Mouse (Mus musculus) cerebellum, adult 2 months (tissue): Measurements from ENCODE around the gene Rtp2. TPM values are rescaled to one million over a fixed set of nuclear protein-coding genes. Genes with fewer than 3 reads are reported as not detected.

ENCODE experiments used
- DNase-seq, 2 experiments: peaks; one replicate each; pipeline ENCODE4 v3.0.0; 2021
- H3K27ac ChIP-seq: fragments of 200-500 bp; 2 replicates; pipeline ENCODE4 v1.5.1; 2012; ENCODE audit warnings: low read length, control low read depth, inconsistent platforms; ENCODE audit not compliant: insufficient read depth
- H3K27me3 ChIP-seq: fragments of 200-500 bp; 2 replicates; pipeline ENCODE4 v1.6.1; 2012; ENCODE audit warnings: inconsistent platforms, mild to moderate bottlenecking, low read length, moderate library complexity; ENCODE audit not compliant: control insufficient read depth, insufficient read depth
- H3K4me1 ChIP-seq: fragments of 200-500 bp; 2 replicates; pipeline ENCODE4 v1.6.1; 2011; ENCODE audit warnings: low read length; ENCODE audit not compliant: control insufficient read depth, insufficient read depth
- H3K4me3 ChIP-seq: fragments of 200-500 bp; replicated peaks from 2 replicates; pipeline ENCODE3; 2011; ENCODE audit warnings: mild to moderate bottlenecking, low read depth, low read length, control low read depth; ENCODE audit not compliant: insufficient read depth
- CTCF ChIP-seq: fragments of 200-500 bp; IDR thresholded peaks from 2 replicates; pipeline ENCODE4 v1.5.1; 2011; ENCODE audit warnings: low read depth, mild to moderate bottlenecking, control low read depth, low read length, moderate library complexity, borderline replicate concordance; ENCODE audit not compliant: insufficient read depth
- POLR2A ChIP-seq: fragments of 200-500 bp; IDR thresholded peaks from 2 replicates; pipeline ENCODE4 v1.6.1; 2011; ENCODE audit warnings: low read length, control low read depth, borderline replicate concordance; ENCODE audit not compliant: insufficient read depth
- WGBS: fragments of 180-500 bp; shearing (Covaris S2); methylation state at CpG from one replicate; pipeline ENCODE4 v1.1.7; 2018; 5-methylcytosine and 5-hydroxymethylcytosine counted together
- polyA plus RNA-seq: library from polyadenylated mRNA; depleted of rRNA; stranded (reverse); fragments of >200 nt; gene quantifications from 2 replicates; pipeline ENCODE4 v1.2.3, GENCODE M21; 2012

Rtp2 gene
- polyA plus RNA-seq, 1 experiment = not detected

DNA sequence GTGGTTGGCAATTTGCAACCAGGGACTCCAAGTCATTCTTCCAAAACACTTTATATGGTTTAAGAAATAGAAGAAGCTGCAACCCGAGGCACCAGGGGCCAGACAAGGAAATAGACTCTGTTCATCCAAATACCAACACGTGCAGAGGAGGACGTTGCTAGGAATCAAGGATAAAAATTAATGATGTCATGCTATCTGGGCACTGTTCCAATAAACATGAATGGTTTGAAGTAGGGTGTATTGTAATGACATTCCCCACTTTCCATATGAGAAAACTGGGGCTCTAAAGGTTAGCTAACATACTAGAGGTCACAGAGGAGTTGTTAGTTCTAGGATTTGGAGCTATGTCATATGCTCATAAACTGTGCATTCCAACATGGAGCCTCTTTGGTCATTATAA, 12.6 kb upstream of the Rtp2 start:
- no peaks in the 10 kb centered on the region for H3K4me1 ChIP-seq
- H3K27ac ChIP-seq = no peak overlapping the region
- DNase-seq = no peak
- no peaks in the 10 kb centered on the region for H3K27me3 ChIP-seq
- H3K4me3 ChIP-seq = no peak overlapping the region
- TF ChIP-seq CTCF (no peak), POLR2A (no peak)
- 8% methylated on average over 3 of the region's 3 CpGs for WGBS

GRCm38 (mm10) chr16:23934397-23934796, 2.2 kb upstream of the Rtp2 start:
- Histone ChIP-seq H3K27me3 (no peaks in the 10 kb centered on the region), H3K27ac (no peak overlapping the region), H3K4me3 (no peak overlapping the region), H3K4me1 (no peaks in the 10 kb centered on the region)
- TF ChIP-seq CTCF = no peak
- no peak for TF ChIP-seq POLR2A
- no peak for DNase-seq
- 72% methylated on average over 2 of the region's 2 CpGs for WGBS

GRCm38 (mm10) chr16:23931275-23931674, 919 bp downstream of the Rtp2 start:
- no peak for TF ChIP-seq POLR2A
- no peak for TF ChIP-seq CTCF
- H3K27ac ChIP-seq = no peak overlapping the region
- no peaks in the 10 kb centered on the region for H3K4me1 ChIP-seq
- DNase-seq = no peak
- WGBS = 65% methylated on average over 18 of the region's 18 CpGs
- H3K4me3 ChIP-seq = no peak overlapping the region
- H3K27me3 ChIP-seq = no peaks in the 10 kb centered on the region

DNA sequence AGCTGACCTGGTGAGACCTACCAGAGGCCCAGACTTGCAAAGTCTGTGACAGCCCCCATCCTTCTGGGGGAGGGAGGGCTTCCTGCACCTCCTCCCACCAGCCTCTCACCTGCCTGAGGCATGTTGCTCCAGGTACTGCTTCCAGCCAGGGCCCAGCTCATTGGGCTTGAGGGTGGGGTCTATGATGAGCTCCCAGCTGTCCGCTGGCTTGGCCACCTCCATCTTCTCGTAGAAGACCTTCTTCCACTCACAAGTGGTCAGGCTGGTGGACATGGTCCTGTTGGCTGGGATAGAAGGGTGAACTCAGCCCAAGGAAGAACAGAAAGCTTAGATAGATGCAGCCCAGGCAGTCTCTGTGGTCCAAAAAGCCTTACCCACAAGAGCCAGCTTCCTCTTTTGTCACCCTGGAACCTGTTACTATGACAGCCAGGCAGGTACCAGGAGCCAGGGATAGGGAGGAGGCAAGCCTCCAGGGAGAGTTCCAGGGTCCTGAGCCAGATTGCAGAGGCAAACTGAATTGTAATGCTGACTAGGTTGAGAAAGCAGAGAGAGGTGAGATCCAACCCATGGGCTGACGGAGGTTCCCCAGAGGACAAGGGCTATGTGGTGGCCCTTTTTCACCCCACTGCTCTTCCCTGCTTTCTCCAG, 1.6 kb downstream of the Rtp2 start:
- no peak for DNase-seq
- H3K27me3 ChIP-seq = no peaks in the 10 kb centered on the region
- TF ChIP-seq CTCF (no peak), POLR2A (no peak)
- no peak overlapping the region for H3K27ac ChIP-seq
- no peak overlapping the region for H3K4me3 ChIP-seq
- no peaks in the 10 kb centered on the region for H3K4me1 ChIP-seq
- WGBS = 85% methylated on average over 3 of the region's 3 CpGs

DNA sequence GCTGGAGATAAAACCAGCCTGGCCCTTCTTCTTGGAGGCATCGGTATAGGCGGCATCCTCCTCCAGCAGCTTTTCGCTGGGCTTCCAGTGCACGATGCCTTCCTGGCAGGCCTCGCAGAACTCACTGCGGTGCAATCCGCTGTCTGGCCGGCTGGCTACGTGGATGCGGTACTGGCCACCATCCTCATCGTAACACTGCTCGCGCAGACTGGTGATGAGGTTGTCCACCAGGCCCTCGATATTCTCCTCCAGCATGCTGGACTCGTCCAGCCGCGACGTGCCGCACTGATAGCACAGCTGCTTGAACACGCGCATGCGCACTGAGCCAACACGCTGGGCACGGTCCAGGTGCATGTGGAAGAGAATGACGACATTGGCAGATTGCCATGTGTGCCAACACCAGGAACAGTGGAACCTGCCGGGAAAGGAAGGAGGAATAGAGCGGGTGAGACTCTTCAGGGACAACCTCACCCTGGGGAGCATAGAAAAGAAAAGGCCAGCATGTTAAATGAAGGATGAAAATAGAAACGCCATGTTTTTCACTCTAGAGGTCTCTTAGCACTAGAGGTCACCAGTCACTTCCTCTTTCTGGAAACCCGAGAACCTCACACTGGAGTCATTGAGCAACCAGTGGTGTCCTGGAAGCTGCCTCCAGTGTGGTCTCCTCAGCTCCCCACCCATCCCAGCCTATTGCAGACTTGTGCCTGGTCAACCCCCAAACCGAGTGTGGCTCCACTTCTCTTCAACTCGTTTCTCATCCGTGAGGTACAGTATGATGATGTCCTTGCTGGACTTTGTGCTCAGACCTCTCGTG, 4.7 kb downstream of the Rtp2 start:
- Histone ChIP-seq H3K4me3 (no peak overlapping the region), H3K27me3 (no peaks in the 10 kb centered on the region), H3K27ac (no peak overlapping the region), H3K4me1 (no peaks in the 10 kb centered on the region)
- WGBS = 84% methylated on average over 33 of the region's 33 CpGs
- TF ChIP-seq POLR2A (no peak), CTCF (no peak)
- DNase-seq = no peak

DNA sequence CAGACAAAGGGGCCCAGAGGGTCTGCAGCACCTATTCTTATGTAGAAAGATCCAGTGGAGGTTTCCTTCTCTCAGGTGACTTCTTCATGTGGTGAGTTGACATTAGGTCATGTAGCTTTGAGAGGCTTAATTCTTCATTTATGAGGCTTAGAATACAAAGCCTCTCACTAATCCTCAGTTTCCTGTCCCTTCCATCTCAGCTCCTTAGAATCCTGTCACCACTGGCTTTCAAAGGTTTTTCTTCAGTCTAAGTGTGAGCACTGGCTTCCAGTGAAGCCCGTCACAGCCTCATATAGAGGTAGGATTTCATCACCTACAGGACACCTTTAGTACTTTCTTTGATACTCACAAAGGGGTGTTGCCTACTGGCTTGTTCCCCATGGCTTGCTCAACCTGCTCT, 9.3 kb downstream of the Rtp2 start:
- no peak overlapping the region for H3K4me3 ChIP-seq
- WGBS = 90% methylated on average over 1 of the region's 1 CpGs
- no peaks in the 10 kb centered on the region for H3K27me3 ChIP-seq
- no peaks in the 10 kb centered on the region for H3K4me1 ChIP-seq
- no peak for TF ChIP-seq CTCF
- no peak for TF ChIP-seq POLR2A
- no peak for DNase-seq
- no peak overlapping the region for H3K27ac ChIP-seq

DNA sequence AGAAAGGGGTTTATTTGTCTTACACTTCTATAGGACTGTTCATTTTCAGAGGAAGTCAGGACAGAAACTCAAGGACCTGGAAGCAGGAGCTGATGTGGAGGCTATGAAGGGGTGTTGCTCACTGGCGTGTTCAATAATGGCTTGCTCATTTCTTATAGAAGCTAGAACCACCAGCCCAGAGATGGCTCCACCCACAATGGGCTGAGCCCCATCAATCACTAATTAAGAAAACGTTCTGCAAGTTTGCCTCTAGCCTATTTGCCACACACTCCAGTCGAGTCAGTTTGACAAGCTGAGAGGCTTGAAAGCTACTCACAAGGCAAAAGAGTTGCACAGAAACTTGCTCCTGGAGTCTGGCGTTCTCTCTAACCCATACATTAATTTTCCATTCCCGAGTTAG, 10.5 kb downstream of the Rtp2 start:
- H3K4me1 ChIP-seq = no peaks in the 10 kb centered on the region
- WGBS = 66% methylated on average over 5 of the region's 5 CpGs
- no peak for TF ChIP-seq CTCF
- TF ChIP-seq POLR2A = no peak
- DNase-seq = no peak
- no peak overlapping the region for H3K4me3 ChIP-seq
- no peak overlapping the region for H3K27ac ChIP-seq
- H3K27me3 ChIP-seq = no peaks in the 10 kb centered on the region

GRCm38 (mm10) chr16:23919418-23919817, 12.8 kb downstream of the Rtp2 start:
- Histone ChIP-seq H3K4me3 (no peak overlapping the region), H3K27me3 (no peaks in the 10 kb centered on the region), H3K4me1 (no peaks in the 10 kb centered on the region), H3K27ac (no peak overlapping the region)
- 86% methylated on average over 2 of the region's 2 CpGs for WGBS
- no peak for DNase-seq
- TF ChIP-seq POLR2A = no peak
- TF ChIP-seq CTCF = no peak
